Mouse (Mus musculus): ENCODE results near the gene Cs. TPM values are rescaled to one million over a fixed set of nuclear protein-coding genes. Genes with fewer than 3 reads are reported as not detected.

Gene Cs
- total and polyA plus RNA-seq, 3 experiments, result 133 to 256 (median 161) TPM

DNA sequence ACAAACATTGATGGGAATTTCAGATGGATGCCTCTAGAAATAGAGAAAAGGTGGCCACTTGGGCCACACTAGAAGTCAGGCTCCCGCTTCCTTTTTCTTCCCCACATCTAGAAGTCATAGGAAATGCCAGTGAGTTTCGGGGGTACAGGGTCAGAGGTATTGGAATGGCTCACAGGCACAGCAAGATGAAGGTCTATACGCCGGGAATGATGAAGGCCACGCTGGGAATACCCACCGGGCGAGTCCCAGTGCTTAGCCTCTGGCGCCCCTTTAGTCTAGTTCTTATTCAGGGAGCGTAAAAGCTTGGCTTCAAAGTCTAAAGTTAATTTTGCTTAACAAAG, 34.8 kb upstream of the Cs start:
- peaks cover 5 to 12% of the 10 kb centered on the region in 2 experiments for H3K4me1 ChIP-seq (ENCODE audit: control insufficient read depth in 1 of 2, insufficient read depth in 2 of 2, low read length in 2 of 2)
- H3K27ac ChIP-seq (ENCODE audit: control insufficient read depth, low read depth, low read length), result peak overlapping the region; percentile 93
- no peaks in the 10 kb centered on the region for H3K9me3 ChIP-seq (replicated peaks; ENCODE audit: insufficient read depth, low read length)
- H3K27me3 ChIP-seq (ENCODE audit: control insufficient read depth in 1 of 2, insufficient read depth in 2 of 2, low read length in 2 of 2), result no peaks in the 10 kb centered on the region
- no peak for DNase-seq (ENCODE audit: low read depth, low spot score)
- peaks cover 6% of the 10 kb centered on the region; the same call in 1 of the 2 replicates for H3K79me2 ChIP-seq (ENCODE audit: control insufficient read depth, insufficient read depth, low read length, poor library complexity)
- peaks cover 0 to 17% of the 10 kb centered on the region in 2 experiments; a peak in 2 of 4 replicates for H3K36me3 ChIP-seq (ENCODE audit: control insufficient read depth in 1 of 2, insufficient read depth in 2 of 2, low read length in 2 of 2)
- H3K4me3 ChIP-seq (ENCODE audit: control insufficient read depth in 1 of 2, insufficient read depth in 1 of 2, low read depth in 2 of 2, low read length in 2 of 2), result peak overlapping the region; percentile 68 to 85
- no peak for TF ChIP-seq KAT2A (conservative IDR thresholded peaks at IDR 0.05; ENCODE audit: low read depth, low read length)
- TF ChIP-seq POLR2A (IDR thresholded peaks at IDR 0.05; ENCODE audit: control insufficient read depth in 1 of 2, insufficient read depth in 1 of 2, low read depth in 1 of 2, low read length in 2 of 2, poor library complexity in 1 of 2), result no peak
- no peak for TF ChIP-seq ELF1 (IDR thresholded peaks at IDR 0.05; ENCODE audit: low read depth, low read length)
- no peak for TF ChIP-seq TAL1 (IDR thresholded peaks at IDR 0.05; ENCODE audit: low read length)
- TF ChIP-seq TCF12 (IDR thresholded peaks at IDR 0.05; ENCODE audit: low read depth, low read length), result no peak
- no peak; the same call in 1 of the 2 replicates for TF ChIP-seq MAX (IDR thresholded peaks at IDR 0.05; ENCODE audit: low read length)
- H3K9ac ChIP-seq (ENCODE audit: control insufficient read depth, low read depth, low read length, poor library complexity, severe bottlenecking), result peak overlapping the region; percentile 90

DNA sequence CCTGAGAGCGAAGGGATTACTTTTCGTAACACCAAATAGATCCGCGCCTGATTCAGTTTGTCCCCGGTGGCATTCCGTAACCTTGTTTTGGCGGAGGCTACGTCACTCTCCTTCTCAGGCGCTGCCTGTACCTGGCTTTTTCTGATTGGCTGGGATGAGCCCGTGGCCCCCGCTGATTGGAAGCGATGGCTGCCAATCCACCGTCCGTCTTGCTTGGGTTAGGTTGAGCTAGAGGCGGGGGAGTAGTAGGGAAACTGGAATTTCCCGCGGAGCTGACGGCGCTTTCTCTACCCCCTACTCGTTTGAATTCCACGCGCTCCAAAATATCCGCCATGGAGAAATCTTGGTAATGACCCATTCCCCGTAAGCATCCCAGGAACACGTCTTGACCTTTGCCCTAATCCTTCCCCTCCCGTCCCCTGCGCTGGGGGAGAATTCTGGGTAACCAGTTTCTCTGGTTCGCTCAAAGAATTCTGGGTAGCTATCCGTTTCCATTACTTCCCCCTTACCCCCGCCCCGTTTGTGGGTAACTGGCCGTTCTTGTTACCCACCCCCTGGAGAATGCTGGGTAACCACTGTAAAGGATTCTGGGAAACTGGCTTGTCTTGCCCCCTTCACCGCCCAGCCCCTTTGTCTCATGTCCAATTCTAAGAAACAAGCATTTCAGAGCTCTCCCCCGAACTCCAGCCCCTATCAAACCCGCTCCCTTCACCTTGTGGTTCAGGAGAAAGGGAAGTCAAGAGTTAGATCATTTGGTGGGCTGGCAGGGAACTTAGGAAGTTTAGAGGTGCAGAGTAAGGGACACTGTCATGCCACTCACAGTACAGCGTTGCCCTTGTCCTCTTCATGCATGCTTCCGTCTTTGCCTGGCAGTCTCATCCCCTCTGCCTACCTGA, 34.2 kb upstream of the Cs start, which contains the start of gene Pan2:
Gene Pan2 (plus strand): TSS at position 210 of the 896 bp plus-strand sequence.
- Histone ChIP-seq H3K27me3 (ENCODE audit: control insufficient read depth in 1 of 2, insufficient read depth in 2 of 2, low read length in 2 of 2) (no peaks in the 10 kb centered on the region), H3K79me2 (ENCODE audit: control insufficient read depth, insufficient read depth, low read length, poor library complexity) (peaks cover 6% of the 10 kb centered on the region; the same call in 1 of the 2 replicates), H3K4me3 (ENCODE audit: control insufficient read depth in 1 of 2, insufficient read depth in 1 of 2, low read depth in 2 of 2, low read length in 2 of 2) (peak within 1 kb of the TSS; percentile 68 to 85), H3K4me1 (ENCODE audit: control insufficient read depth in 1 of 2, insufficient read depth in 2 of 2, low read length in 2 of 2) (peaks cover 5 to 7% of the 10 kb centered on the region in 2 experiments; a peak in 3 of 4 replicates), H3K27ac (ENCODE audit: control insufficient read depth, low read depth, low read length) (peak within 1 kb of the TSS; percentile 93), H3K9me3 (replicated peaks; ENCODE audit: insufficient read depth, low read length) (no peaks in the 10 kb centered on the region), H3K9ac (ENCODE audit: control insufficient read depth, low read depth, low read length, poor library complexity, severe bottlenecking) (peak within 1 kb of the TSS; percentile 90), H3K36me3 (ENCODE audit: control insufficient read depth in 1 of 2, insufficient read depth in 2 of 2, low read length in 2 of 2) (peaks cover 0 to 12% of the 10 kb centered on the region in 2 experiments; a peak in 2 of 4 replicates)
- DNase-seq (ENCODE audit: low read depth, low spot score), result peak; percentile 100
- TF ChIP-seq JUND (IDR thresholded peaks at IDR 0.05; ENCODE audit: low read depth, low read length), result no peak
- peak; percentile 74 to 93; a peak in 3 of 4 replicates for TF ChIP-seq POLR2A (IDR thresholded peaks at IDR 0.05; ENCODE audit: control insufficient read depth in 1 of 2, insufficient read depth in 1 of 2, low read depth in 1 of 2, low read length in 2 of 2, poor library complexity in 1 of 2)
- peak; percentile 75; the same call in 1 of the 2 replicates for TF ChIP-seq MAX (IDR thresholded peaks at IDR 0.05; ENCODE audit: low read length)
- TF ChIP-seq POLR2AphosphoS5 (IDR thresholded peaks at IDR 0.05; ENCODE audit: borderline replicate concordance, low read depth, low read length), result no peak; the same call in 1 of the 2 replicates
- TF ChIP-seq CHD2 (IDR thresholded peaks at IDR 0.05; ENCODE audit: low read length), result peak; percentile 88
- TF ChIP-seq RCOR1 (IDR thresholded peaks at IDR 0.05; ENCODE audit: low read depth, low read length), result 0 out of 2 replicates have a peak, but pooled peaks have one; percentile 10
- no peak for TF ChIP-seq GABPA (IDR thresholded peaks at IDR 0.05; ENCODE audit: low read depth, low read length)
- TF ChIP-seq MAZ (IDR thresholded peaks at IDR 0.05; ENCODE audit: low read depth, low read length), result peak; percentile 95
- TF ChIP-seq E2F4 (IDR thresholded peaks at IDR 0.05; ENCODE audit: borderline replicate concordance, low read depth, low read length), result peak; percentile 81; the same call in 1 of the 2 replicates
- TF ChIP-seq SIN3A (IDR thresholded peaks at IDR 0.05; ENCODE audit: low read length), result peak; percentile 88
- peak; percentile 45; the same call in 1 of the 2 replicates for TF ChIP-seq ETS1 (IDR thresholded peaks at IDR 0.05; ENCODE audit: low read depth, low read length)
- TF ChIP-seq GATA1 (IDR thresholded peaks at IDR 0.05; ENCODE audit: low read depth, low read length), result no peak
- TF ChIP-seq ZNF384 (IDR thresholded peaks at IDR 0.05; ENCODE audit: low read depth, low read length), result no peak
- no peak for TF ChIP-seq USF2 (IDR thresholded peaks at IDR 0.05; ENCODE audit: borderline replicate concordance in 1 of 2, insufficient read depth in 1 of 2, low read depth in 1 of 2, low read length in 2 of 2)
- TF ChIP-seq ZKSCAN1 (IDR thresholded peaks at IDR 0.05; ENCODE audit: low read depth, low read length), result no peak
- peak; percentile 83 for TF ChIP-seq MXI1 (IDR thresholded peaks at IDR 0.05; ENCODE audit: low read depth, low read length)
- no peak for TF ChIP-seq MAFK (IDR thresholded peaks at IDR 0.05; ENCODE audit: borderline replicate concordance, low read depth, low read length)
- TF ChIP-seq RAD21 (IDR thresholded peaks at IDR 0.05; ENCODE audit: low read depth, low read length), result no peak
- TF ChIP-seq BHLHE40 (IDR thresholded peaks at IDR 0.05; ENCODE audit: borderline replicate concordance, low read depth, low read length), result no peak
- TF ChIP-seq NELFE (IDR thresholded peaks at IDR 0.05; ENCODE audit: low read depth, low read length), result peak; percentile 89
- TF ChIP-seq MYB (IDR thresholded peaks at IDR 0.05; ENCODE audit: low read depth, low read length), result peak; percentile 65; the same call in 1 of the 2 replicates
- TF ChIP-seq POLR2AphosphoS2 (IDR thresholded peaks at IDR 0.05; ENCODE audit: low read length), result peak; percentile 87
- peak; percentile 83 for TF ChIP-seq MYC (IDR thresholded peaks at IDR 0.05; ENCODE audit: low read depth, low read length)
- TF ChIP-seq ZMIZ1 (IDR thresholded peaks at IDR 0.05; ENCODE audit: low read depth, low read length), result peak; percentile 65
- TF ChIP-seq ZC3H11A (IDR thresholded peaks at IDR 0.05; ENCODE audit: low read depth, low read length), result no peak
- TF ChIP-seq TAL1 (IDR thresholded peaks at IDR 0.05; ENCODE audit: low read length), result no peak
- TF ChIP-seq ELF1 (IDR thresholded peaks at IDR 0.05; ENCODE audit: low read depth, low read length), result peak; percentile 59
